Mouse (Mus musculus): ENCODE data around the gene D10Wsu102e. TPM values are rescaled to one million over a fixed set of nuclear protein-coding genes. Genes with fewer than 3 reads are reported as not detected.

The D10Wsu102e gene
- 0.74 and 0.77 TPM in 2 replicates for polyA plus RNA-seq (2015; fragmentation: Nextera tagmentation; extraction: Ambion mirVana)

- H3K27me3 ChIP-seq (replicated peaks): no peaks in the 10 kb centered on the region
- no peaks in the 10 kb centered on the region for H3K9me3 ChIP-seq (replicated peaks)
- peaks cover 25% of the 10 kb centered on the region for H3K36me3 ChIP-seq
- peak within 1 kb of the TSS; percentile 85 for H3K4me3 ChIP-seq (replicated peaks)
- H3K27ac ChIP-seq (replicated peaks): peak within 1 kb of the TSS; percentile 79
- under 1% methylated on average over 30 of the region's 30 CpGs for WGBS
- peaks cover 22% of the 10 kb centered on the region for H3K4me1 ChIP-seq
- peak; percentile 98 for ATAC-seq (ENCODE audit: low FRiP score)
- peak within 1 kb of the TSS; percentile 80 for H3K9ac ChIP-seq (replicated peaks)
- H3K4me2 ChIP-seq: peak within 1 kb of the TSS; percentile 91
Measured at GRCm38 (mm10) chr10:83359956-83360355, at the start of gene D10Wsu102e. TSS of gene D10Wsu102e (plus strand) at chr10:83360221.

- no peak overlapping the region for H3K4me3 ChIP-seq (replicated peaks)
- H3K36me3 ChIP-seq: peaks cover 7% of the 10 kb centered on the region; the same call in 1 of the 2 replicates
- no peak overlapping the region for H3K9ac ChIP-seq (replicated peaks)
- no peaks in the 10 kb centered on the region for H3K4me1 ChIP-seq
- no peak for ATAC-seq (ENCODE audit: low FRiP score)
- no peaks in the 10 kb centered on the region for H3K27me3 ChIP-seq (replicated peaks)
- no peak overlapping the region for H3K27ac ChIP-seq (replicated peaks)
- WGBS: 89% methylated on average over 7 of the region's 7 CpGs
- no peaks in the 10 kb centered on the region for H3K9me3 ChIP-seq (replicated peaks)
- no peak overlapping the region for H3K4me2 ChIP-seq
Measured at GRCm38 (mm10) chr10:83310356-83310755, 49.7 kb upstream of the D10Wsu102e start.

GRCm38 (mm10) chr10:83313033-83313432 is 47.0 kb upstream of the D10Wsu102e start:
- ATAC-seq (ENCODE audit: low FRiP score): no peak
- no peaks in the 10 kb centered on the region for H3K9me3 ChIP-seq (replicated peaks)
- H3K4me2 ChIP-seq: no peak overlapping the region
- WGBS: 89% methylated on average over 5 of the region's 5 CpGs
- H3K4me3 ChIP-seq (replicated peaks): no peak overlapping the region
- no peak overlapping the region for H3K27ac ChIP-seq (replicated peaks)
- no peaks in the 10 kb centered on the region for H3K27me3 ChIP-seq (replicated peaks)
- H3K9ac ChIP-seq (replicated peaks): no peak overlapping the region
- peaks cover 7% of the 10 kb centered on the region; the same call in 1 of the 2 replicates for H3K36me3 ChIP-seq
- no peaks in the 10 kb centered on the region for H3K4me1 ChIP-seq

- H3K9me3 ChIP-seq (replicated peaks): no peaks in the 10 kb centered on the region
- no peak overlapping the region for H3K27ac ChIP-seq (replicated peaks)
- no peaks in the 10 kb centered on the region for H3K27me3 ChIP-seq (replicated peaks)
- H3K36me3 ChIP-seq: no peaks in the 10 kb centered on the region
- no peak overlapping the region for H3K4me2 ChIP-seq
- H3K4me3 ChIP-seq (replicated peaks): no peak overlapping the region
- ATAC-seq (ENCODE audit: low FRiP score): no peak
- no peaks in the 10 kb centered on the region; the same call in 1 of the 2 replicates for H3K4me1 ChIP-seq
- H3K9ac ChIP-seq (replicated peaks): no peak overlapping the region
- WGBS: 87% methylated on average over 6 of the region's 6 CpGs
Measured at GRCm38 (mm10) chr10:83320396-83320795, 39.6 kb upstream of the D10Wsu102e start.

- Histone ChIP-seq H3K4me2 (no peak overlapping the region), H3K27me3 (replicated peaks) (no peaks in the 10 kb centered on the region), H3K4me1 (no peaks in the 10 kb centered on the region; the same call in 1 of the 2 replicates), H3K4me3 (replicated peaks) (no peak overlapping the region), H3K27ac (replicated peaks) (no peak overlapping the region), H3K36me3 (no peaks in the 10 kb centered on the region), H3K9ac (replicated peaks) (no peak overlapping the region), H3K9me3 (replicated peaks) (no peaks in the 10 kb centered on the region)
- 93% methylated on average over 7 of the region's 7 CpGs for WGBS
- no peak for ATAC-seq (ENCODE audit: low FRiP score)
Measured at GRCm38 (mm10) chr10:83320870-83321269, 39.2 kb upstream of the D10Wsu102e start.

- no peak for ATAC-seq (ENCODE audit: low FRiP score)
- no peaks in the 10 kb centered on the region for H3K36me3 ChIP-seq
- H3K9ac ChIP-seq (replicated peaks): no peak overlapping the region
- H3K9me3 ChIP-seq (replicated peaks): no peaks in the 10 kb centered on the region
- H3K4me3 ChIP-seq (replicated peaks): no peak overlapping the region
- H3K27ac ChIP-seq (replicated peaks): no peak overlapping the region
- no peaks in the 10 kb centered on the region for H3K27me3 ChIP-seq (replicated peaks)
- H3K4me2 ChIP-seq: no peak overlapping the region
- WGBS: 64% methylated on average over 6 of the region's 6 CpGs
- H3K4me1 ChIP-seq: no peaks in the 10 kb centered on the region; the same call in 1 of the 2 replicates
Measured at GRCm38 (mm10) chr10:83321528-83321927, 38.5 kb upstream of the D10Wsu102e start.

GRCm38 (mm10) chr10:83322551-83323100 is 37.4 kb upstream of the D10Wsu102e start:
- Histone ChIP-seq H3K36me3 (no peaks in the 10 kb centered on the region), H3K4me2 (no peak overlapping the region), H3K9ac (replicated peaks) (no peak overlapping the region), H3K27ac (replicated peaks) (no peak overlapping the region), H3K4me3 (replicated peaks) (no peak overlapping the region), H3K27me3 (replicated peaks) (no peaks in the 10 kb centered on the region), H3K4me1 (no peaks in the 10 kb centered on the region; the same call in 1 of the 2 replicates), H3K9me3 (replicated peaks) (no peaks in the 10 kb centered on the region)
- ATAC-seq (ENCODE audit: low FRiP score): no peak
- 59% methylated on average over 7 of the region's 7 CpGs for WGBS

- no peaks in the 10 kb centered on the region for H3K9me3 ChIP-seq (replicated peaks)
- WGBS: 82% methylated on average over 3 of the region's 3 CpGs
- H3K27ac ChIP-seq (replicated peaks): no peak overlapping the region
- no peak overlapping the region for H3K9ac ChIP-seq (replicated peaks)
- ATAC-seq (ENCODE audit: low FRiP score): no peak
- H3K36me3 ChIP-seq: no peaks in the 10 kb centered on the region
- H3K4me3 ChIP-seq (replicated peaks): no peak overlapping the region
- no peaks in the 10 kb centered on the region; the same call in 1 of the 2 replicates for H3K4me1 ChIP-seq
- no peaks in the 10 kb centered on the region for H3K27me3 ChIP-seq (replicated peaks)
- no peak overlapping the region for H3K4me2 ChIP-seq
Measured at GRCm38 (mm10) chr10:83324871-83325270, 35.1 kb upstream of the D10Wsu102e start.

GRCm38 (mm10) chr10:83325903-83326302 is 34.1 kb upstream of the D10Wsu102e start:
- Histone ChIP-seq H3K9me3 (replicated peaks) (no peaks in the 10 kb centered on the region), H3K4me2 (no peak overlapping the region), H3K4me3 (replicated peaks) (no peak overlapping the region), H3K27me3 (replicated peaks) (no peaks in the 10 kb centered on the region), H3K4me1 (no peaks in the 10 kb centered on the region; the same call in 1 of the 2 replicates), H3K27ac (replicated peaks) (no peak overlapping the region), H3K9ac (replicated peaks) (no peak overlapping the region), H3K36me3 (no peaks in the 10 kb centered on the region)
- WGBS: 89% methylated on average over 1 of the region's 1 CpGs
- ATAC-seq (ENCODE audit: low FRiP score): no peak

- ATAC-seq (ENCODE audit: low FRiP score): no peak
- 93% methylated on average over 14 of the region's 14 CpGs for WGBS
- Histone ChIP-seq H3K27me3 (replicated peaks) (no peaks in the 10 kb centered on the region), H3K4me2 (no peak overlapping the region), H3K36me3 (no peaks in the 10 kb centered on the region), H3K4me1 (no peaks in the 10 kb centered on the region; the same call in 1 of the 2 replicates), H3K27ac (replicated peaks) (no peak overlapping the region), H3K9ac (replicated peaks) (no peak overlapping the region), H3K9me3 (replicated peaks) (no peaks in the 10 kb centered on the region), H3K4me3 (replicated peaks) (no peak overlapping the region)
Measured at GRCm38 (mm10) chr10:83326648-83327285, 33.3 kb upstream of the D10Wsu102e start.

- no peak for ATAC-seq (ENCODE audit: low FRiP score)
- Histone ChIP-seq H3K4me2 (no peak overlapping the region), H3K4me1 (no peaks in the 10 kb centered on the region), H3K4me3 (replicated peaks) (no peak overlapping the region), H3K27ac (replicated peaks) (no peak overlapping the region), H3K9me3 (replicated peaks) (no peaks in the 10 kb centered on the region), H3K9ac (replicated peaks) (no peak overlapping the region), H3K36me3 (no peaks in the 10 kb centered on the region), H3K27me3 (replicated peaks) (no peaks in the 10 kb centered on the region)
- 74% methylated on average over 5 of the region's 5 CpGs for WGBS
Measured at GRCm38 (mm10) chr10:83328791-83329190, 31.2 kb upstream of the D10Wsu102e start.

- Histone ChIP-seq H3K4me2 (no peak overlapping the region), H3K27ac (replicated peaks) (no peak overlapping the region), H3K4me1 (no peaks in the 10 kb centered on the region), H3K4me3 (replicated peaks) (no peak overlapping the region), H3K9me3 (replicated peaks) (no peaks in the 10 kb centered on the region), H3K27me3 (replicated peaks) (peaks cover 7% of the 10 kb centered on the region), H3K9ac (replicated peaks) (no peak overlapping the region), H3K36me3 (no peaks in the 10 kb centered on the region)
- 84% methylated on average over 6 of the region's 6 CpGs for WGBS
- ATAC-seq (ENCODE audit: low FRiP score): no peak
Measured at GRCm38 (mm10) chr10:83330336-83330735, 29.7 kb upstream of the D10Wsu102e start.

Data from neural tube, embryonic 15.5 days (tissue).